Mouse (Mus musculus) cortical plate, adult 2 months (tissue): ENCODE data around the gene Hnrnpul1. TPM values are rescaled to one million over a fixed set of nuclear protein-coding genes. Genes with fewer than 3 reads are reported as not detected.

Source experiments
- H3K27ac ChIP-seq: fragments of 200-500 bp; 2 replicates; pipeline ENCODE4 v1.5.1; 2012; ENCODE audit warnings: low read length, control low read depth, inconsistent platforms; ENCODE audit not compliant: insufficient read depth
- H3K4me1 ChIP-seq: fragments of 200-500 bp; 2 replicates; pipeline ENCODE4 v1.6.1; 2011; ENCODE audit warnings: low read length; ENCODE audit not compliant: control insufficient read depth, insufficient read depth
- H3K4me3 ChIP-seq: fragments of 200-500 bp; 2 replicates; pipeline ENCODE4 v1.5.1; 2011; ENCODE audit warnings: mild to moderate bottlenecking, low read length, control low read depth; ENCODE audit not compliant: insufficient read depth
- CTCF ChIP-seq: fragments of 200-500 bp; IDR thresholded peaks from 2 replicates; pipeline ENCODE4 v1.5.1; 2011; ENCODE audit warnings: mild to moderate bottlenecking, control low read depth, low read length; ENCODE audit not compliant: insufficient read depth; ENCODE audit errors: extremely low read depth
- POLR2A ChIP-seq: fragments of 200-500 bp; IDR thresholded peaks from 2 replicates; pipeline ENCODE4 v1.6.1; 2011; ENCODE audit warnings: mild to moderate bottlenecking, low read length, control low read depth; ENCODE audit not compliant: insufficient read depth; ENCODE audit errors: extremely low read depth
- polyA plus RNA-seq: library from polyadenylated mRNA; depleted of rRNA; stranded (reverse); fragments of >200 nt; gene quantifications from 2 replicates; pipeline ENCODE4 v1.2.3, GENCODE M21; 2012

The Hnrnpul1 gene
- polyA plus RNA-seq, 1 experiment: 37.6 TPM

- no peak overlapping the region for H3K27ac ChIP-seq
- TF ChIP-seq POLR2A: no peak
- TF ChIP-seq CTCF: no peak
- no peak overlapping the region for H3K4me3 ChIP-seq
- no peaks in the 10 kb centered on the region for H3K4me1 ChIP-seq
Measured at GRCm38 (mm10) chr7:25790615-25791014, 36.1 kb upstream of the Hnrnpul1 start.

GRCm38 (mm10) chr7:25789129-25789440, 34.5 kb upstream of the Hnrnpul1 start:
- Histone ChIP-seq H3K4me3 (no peak overlapping the region; the same call in 1 of the 2 replicates), H3K4me1 (no peaks in the 10 kb centered on the region), H3K27ac (no peak overlapping the region)
- TF ChIP-seq CTCF: no peak
- TF ChIP-seq POLR2A: no peak

- no peaks in the 10 kb centered on the region for H3K4me1 ChIP-seq
- peak within 1 kb of the TSS; percentile 41 for H3K4me3 ChIP-seq
- TF ChIP-seq CTCF (no peak), POLR2A (no peak)
- no peak within 1 kb of the TSS for H3K27ac ChIP-seq
Measured at GRCm38 (mm10) chr7:25788220-25789128, 33.9 kb upstream of the Hnrnpul1 start, which contains the start of gene Axl. Axl (minus strand) TSS chr7:25788705.

- TF ChIP-seq POLR2A (no peak), CTCF (no peak)
- H3K4me3 ChIP-seq: peak overlapping the region; percentile 41
- H3K27ac ChIP-seq: no peak overlapping the region
- no peaks in the 10 kb centered on the region for H3K4me1 ChIP-seq
Measured at GRCm38 (mm10) chr7:25787456-25788219, 33.1 kb upstream of the Hnrnpul1 start.

GRCm38 (mm10) chr7:25786974-25787373, 32.4 kb upstream of the Hnrnpul1 start:
- TF ChIP-seq POLR2A (no peak), CTCF (no peak)
- Histone ChIP-seq H3K4me3 (no peak overlapping the region), H3K4me1 (0 out of 2 replicates have a peak, but pooled peaks cover 2% of the 10 kb centered on the region), H3K27ac (no peak overlapping the region)

GRCm38 (mm10) chr7:25785752-25786151, 31.2 kb upstream of the Hnrnpul1 start:
- no peak overlapping the region for H3K4me3 ChIP-seq
- no peak overlapping the region for H3K27ac ChIP-seq
- peaks cover 4% of the 10 kb centered on the region; the same call in 1 of the 2 replicates for H3K4me1 ChIP-seq
- no peak for TF ChIP-seq CTCF
- TF ChIP-seq POLR2A: no peak

GRCm38 (mm10) chr7:25784808-25785207, 30.3 kb upstream of the Hnrnpul1 start:
- Histone ChIP-seq H3K27ac (no peak overlapping the region), H3K4me3 (no peak overlapping the region), H3K4me1 (peaks cover 4% of the 10 kb centered on the region; the same call in 1 of the 2 replicates)
- no peak for TF ChIP-seq CTCF
- TF ChIP-seq POLR2A: no peak

GRCm38 (mm10) chr7:25783746-25784145, 29.2 kb upstream of the Hnrnpul1 start:
- Histone ChIP-seq H3K4me1 (peaks cover 4% of the 10 kb centered on the region; the same call in 1 of the 2 replicates), H3K4me3 (no peak overlapping the region), H3K27ac (no peak overlapping the region)
- TF ChIP-seq CTCF: no peak
- no peak for TF ChIP-seq POLR2A

GRCm38 (mm10) chr7:25782744-25783143, 28.2 kb upstream of the Hnrnpul1 start:
- no peak overlapping the region for H3K4me3 ChIP-seq

More at GRCm38 (mm10) chr7:25782744-25783143, 28.2 kb upstream of the Hnrnpul1 start:
- TF ChIP-seq CTCF: no peak
- TF ChIP-seq POLR2A: no peak
- Histone ChIP-seq H3K4me1 (peaks cover 4% of the 10 kb centered on the region; the same call in 1 of the 2 replicates), H3K27ac (no peak overlapping the region)
